Mouse (Mus musculus) liver, postnatal 0 days (tissue): ENCODE measurements at regions not wholly inside any gene's neighbourhood (a gene's known extent, or its start where the extent isn't known, plus 50 kb on each side); places are given as distances from the start of the nearest gene placed in this dataset.

ENCODE experiments used
- CTCF ChIP-seq: sonication (generic); IDR thresholded peaks from 2 replicates; pipeline ENCODE4 v1.5.1; 2016; ENCODE audit warnings: antibody characterized with exemption, low read depth
- EP300 ChIP-seq: IDR thresholded peaks from 2 replicates; pipeline ENCODE4 v1.6.1; 2016; ENCODE audit warnings: antibody characterized with exemption, low read depth, mild to moderate bottlenecking

DNA sequence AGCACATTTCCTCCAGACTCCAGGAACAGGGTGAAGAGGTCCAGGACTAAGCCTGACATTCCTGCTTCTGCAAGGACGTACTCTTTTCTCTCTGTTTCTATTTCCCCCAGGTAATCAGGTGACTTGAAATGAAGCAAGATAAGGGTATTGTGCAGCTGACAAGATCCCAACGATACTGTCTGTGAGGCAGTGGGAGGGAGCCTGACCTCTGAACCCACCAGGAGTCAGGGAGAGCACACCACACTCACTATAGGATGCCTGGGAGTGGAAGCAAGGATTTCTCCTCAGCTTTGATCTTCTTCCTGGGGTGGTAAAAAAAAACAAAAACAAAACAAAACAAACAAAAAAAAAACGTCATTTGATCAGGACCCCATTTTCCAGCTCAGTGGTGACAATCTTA, 141.1 kb upstream of the A230072I06Rik start:
- TF ChIP-seq CTCF (no peak), EP300 (no peak)
